ENCODE assay signal across 12 mouse cellular contexts in the genomic region with DNA sequence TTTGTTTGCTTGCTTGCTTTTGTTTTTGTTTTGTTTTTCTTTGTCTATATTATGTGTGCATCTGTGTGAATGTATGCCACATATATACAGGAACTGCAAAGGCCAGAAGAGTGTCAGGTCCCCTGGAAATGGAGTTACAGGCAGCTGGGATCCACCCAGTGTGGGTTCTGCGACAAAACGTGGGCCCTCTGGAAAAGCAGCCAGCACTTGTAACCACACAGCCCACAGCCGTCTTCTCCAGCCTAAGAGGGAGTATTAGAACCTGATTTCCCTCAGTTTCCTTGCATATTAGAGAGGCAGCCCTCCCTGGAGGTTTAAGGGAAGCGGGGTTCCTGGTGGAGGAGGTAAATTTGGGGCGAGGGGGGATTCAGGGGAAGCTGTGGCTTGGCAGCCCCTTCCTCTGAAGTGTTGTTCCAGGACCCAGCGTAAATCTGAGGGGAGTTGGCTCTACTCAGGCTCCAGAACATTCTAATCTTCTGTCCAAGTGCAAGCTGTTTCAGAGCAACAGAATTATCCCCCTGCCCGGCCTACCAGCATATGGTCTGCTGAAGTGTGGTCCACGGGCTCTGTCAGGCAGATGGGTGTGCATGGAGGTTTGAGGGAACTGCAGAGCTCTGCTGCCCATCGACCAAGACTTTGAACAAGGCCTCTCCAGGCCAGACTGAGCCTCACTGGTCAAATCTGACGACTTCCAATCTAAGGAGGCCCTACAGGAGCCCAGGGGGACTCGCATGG.
DNase-seq lines count a peak whose midpoint lies in the region; ATAC-seq and TF ChIP-seq lines count a peak whose summit lies in the region.
"Had no signal": no experiment of that assay in that cellular context is flagged by ENCODE, and none has a peak within 500 bp of the region (broad histone marks: within the 10 kb centered on the region; RNA-seq: fewer than 3 reads in every experiment).

No protein-coding gene starts in this region.

- no peaks in the 10 kb centered on the region for H3K27me3 ChIP-seq in lung, embryonic 16.5 days (ENCODE audit: control insufficient read depth, insufficient read depth, low read depth, low read length)
- peaks cover 51% of the 10 kb centered on the region for H3K27me3 ChIP-seq in forebrain, embryonic 12.5 days
- no peaks in the 10 kb centered on the region for H3K27me3 ChIP-seq in limb, embryonic 11.5 days (ENCODE audit: control insufficient read depth, insufficient read depth, low read length)

- no peak overlapping the region for H3K4me3 ChIP-seq in lung, embryonic 16.5 days (ENCODE audit: low read length)
- H3K4me3 ChIP-seq in lung, adult 2 months (replicated peaks; ENCODE audit: extremely low read depth, low read depth, low read length): no peak overlapping the region
- H3K4me3 ChIP-seq in forebrain, embryonic 12.5 days (replicated peaks): no peak overlapping the region
- H3K4me3 ChIP-seq in limb, embryonic 11.5 days (ENCODE audit: low read depth, low read length): no peak overlapping the region
- H3K4me3 ChIP-seq: liver, embryonic 13.5 days had no signal

- H3K27ac ChIP-seq in lung, embryonic 16.5 days (ENCODE audit: low read length): no peak overlapping the region
- H3K27ac ChIP-seq in forebrain, embryonic 12.5 days: peak overlapping the region; percentile 92
- peak overlapping the region; percentile 61; the same call in 1 of the 2 replicates for H3K27ac ChIP-seq in limb, embryonic 11.5 days (replicated peaks; ENCODE audit: low read depth, low read length)
- H3K27ac ChIP-seq: liver, embryonic 13.5 days had no signal

- TF ChIP-seq CTCF in lung, adult 2 months (IDR thresholded peaks at IDR 0.05; ENCODE audit: insufficient read depth, low read length): no peak

- H3K36me3 ChIP-seq in lung, embryonic 16.5 days (ENCODE audit: control insufficient read depth, insufficient read depth, low read length): no peaks in the 10 kb centered on the region
- no peaks in the 10 kb centered on the region for H3K36me3 ChIP-seq in forebrain, embryonic 12.5 days (replicated peaks)
- H3K36me3 ChIP-seq in limb, embryonic 11.5 days (ENCODE audit: control insufficient read depth, insufficient read depth, low read length): no peaks in the 10 kb centered on the region
- H3K36me3 ChIP-seq: liver, embryonic 13.5 days had no signal

- H3K4me1 ChIP-seq in lung, embryonic 16.5 days (replicated peaks; ENCODE audit: control insufficient read depth, insufficient read depth, low read length): peaks cover 37% of the 10 kb centered on the region
- peaks cover 7% of the 10 kb centered on the region; the same call in 1 of the 2 replicates for H3K4me1 ChIP-seq in lung, adult 2 months (ENCODE audit: control insufficient read depth, insufficient read depth, low read length)
- H3K4me1 ChIP-seq in forebrain, embryonic 12.5 days: peaks cover 80% of the 10 kb centered on the region
- peaks cover 50% of the 10 kb centered on the region for H3K4me1 ChIP-seq in limb, embryonic 11.5 days (ENCODE audit: control insufficient read depth, insufficient read depth, low read length)

- no peaks in the 10 kb centered on the region for H3K9me3 ChIP-seq in lung, embryonic 16.5 days (ENCODE audit: control insufficient read depth, low read length)
- no peaks in the 10 kb centered on the region for H3K9me3 ChIP-seq in forebrain, embryonic 12.5 days
- no peaks in the 10 kb centered on the region for H3K9me3 ChIP-seq in limb, embryonic 11.5 days (ENCODE audit: control insufficient read depth, low read length)
- H3K9me3 ChIP-seq: liver, embryonic 13.5 days had no signal

- ATAC-seq in lung, embryonic 16.5 days (ENCODE audit: low read depth): no peak
- no peak for ATAC-seq in forebrain, embryonic 12.5 days (ENCODE audit: low FRiP score)
- ATAC-seq in limb, embryonic 11.5 days (ENCODE audit: insufficient number of reproducible peaks, low FRiP score, low TSS enrichment, low read depth): no peak

- H3K9ac ChIP-seq in lung, embryonic 16.5 days (ENCODE audit: low read length): peak overlapping the region; percentile 23; the same call in 1 of the 2 replicates
- H3K9ac ChIP-seq in forebrain, embryonic 12.5 days: peak overlapping the region; percentile 27
- H3K9ac ChIP-seq in limb, embryonic 11.5 days (ENCODE audit: low read length): no peak overlapping the region
- H3K9ac ChIP-seq: liver, embryonic 13.5 days had no signal

- 70% methylated on average over 11 of the region's 11 CpGs for WGBS in lung, embryonic 16.5 days
- WGBS in lung, adult 2 months: 81% methylated on average over 11 of the region's 11 CpGs
- 56% methylated on average over 11 of the region's 11 CpGs for WGBS in forebrain, embryonic 12.5 days
- WGBS in limb, embryonic 11.5 days: 66% methylated on average over 11 of the region's 11 CpGs

- H3K4me2 ChIP-seq in lung, embryonic 16.5 days (ENCODE audit: low read depth, low read length): no peak overlapping the region
- no peak overlapping the region for H3K4me2 ChIP-seq in forebrain, embryonic 12.5 days
- H3K4me2 ChIP-seq in limb, embryonic 11.5 days (ENCODE audit: low read depth, severe bottlenecking): no peak overlapping the region
- H3K4me2 ChIP-seq: liver, embryonic 13.5 days had no signal

- no peak for DNase-seq in lung, adult 2 months
- DNase-seq in limb, embryonic 11.5 days (ENCODE audit: low spot score): no peak
- peak; percentile 50 for DNase-seq in retina, postnatal 1 day
- DNase-seq in heart, adult 18-20 months: no peak
- no peak for DNase-seq in lung, postnatal 25 days (ENCODE audit: low spot score)
- no peak for DNase-seq in lung, adult 18-20 months
- DNase-seq: gastrocnemius, postnatal 25 days; liver, embryonic 13.5 days; right cerebral cortex, postnatal 25 days; thymus, adult 2 months had no signal

- TF ChIP-seq POLR2A in lung, adult 2 months (IDR thresholded peaks at IDR 0.05; ENCODE audit: borderline replicate concordance, extremely low read depth, low read depth, low read length): no peak
